Mouse (Mus musculus) induced T-regulatory cell, adult 2 months (primary cell): Measurements from ENCODE around the gene Dpp6.

Experiments
- DNase-seq: peaks from one replicate; pipeline ENCODE4 v3.0.0-alpha.2; 2012; ENCODE audit warnings: low read depth

Dpp6 gene

DNA sequence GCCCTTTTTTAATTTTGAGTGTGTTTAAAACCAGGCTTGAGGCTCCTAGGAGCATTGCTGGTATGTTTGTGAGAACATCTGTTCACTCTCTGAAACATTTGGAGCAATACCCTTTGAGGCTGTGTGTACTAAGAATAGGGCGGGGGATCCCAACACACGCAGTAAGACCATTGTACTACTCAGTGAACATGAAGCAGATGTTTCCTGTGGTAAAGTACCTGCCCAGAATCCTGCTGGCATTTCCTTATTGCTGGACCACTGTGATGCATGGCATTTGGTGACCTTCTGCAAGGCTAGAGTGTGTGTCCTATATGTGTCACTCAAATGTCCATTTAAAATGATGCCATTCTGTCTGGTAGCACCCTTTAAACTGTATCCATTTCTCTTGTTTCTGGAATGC lies 854.5 kb downstream of the Dpp6 start:
- no peak for DNase-seq

DNA sequence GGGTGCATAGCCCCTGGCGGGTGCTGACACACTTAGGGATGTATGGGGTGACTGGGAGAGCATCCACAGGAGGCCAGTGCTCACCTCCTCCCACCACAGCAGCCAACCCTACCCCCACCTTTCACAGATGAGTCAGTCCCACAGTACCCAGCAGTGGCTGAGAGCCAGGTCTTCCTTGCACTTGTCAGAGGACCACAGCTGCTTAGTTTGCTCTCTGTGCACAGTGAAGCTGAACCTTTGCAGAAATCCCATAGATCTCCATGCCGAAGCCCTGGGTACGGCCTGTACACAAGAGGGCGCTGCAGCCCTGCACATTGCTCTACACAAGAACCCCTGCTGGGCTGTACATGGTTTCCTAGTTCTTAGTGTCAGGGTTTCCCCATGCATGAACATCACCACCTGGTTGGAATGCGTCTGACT lies 860.3 kb downstream of the Dpp6 start:
- no peak for DNase-seq

GRCm38 (mm10) chr5:27679151-27679550 lies 862.1 kb downstream of the Dpp6 start:
- DNase-seq = no peak

- DNase-seq = peak; percentile 17
Observed at GRCm38 (mm10) chr5:27680476-27680875, 863.5 kb downstream of the Dpp6 start.

- DNase-seq = no peak
Observed at GRCm38 (mm10) chr5:27685162-27685561, 868.2 kb downstream of the Dpp6 start.

DNA sequence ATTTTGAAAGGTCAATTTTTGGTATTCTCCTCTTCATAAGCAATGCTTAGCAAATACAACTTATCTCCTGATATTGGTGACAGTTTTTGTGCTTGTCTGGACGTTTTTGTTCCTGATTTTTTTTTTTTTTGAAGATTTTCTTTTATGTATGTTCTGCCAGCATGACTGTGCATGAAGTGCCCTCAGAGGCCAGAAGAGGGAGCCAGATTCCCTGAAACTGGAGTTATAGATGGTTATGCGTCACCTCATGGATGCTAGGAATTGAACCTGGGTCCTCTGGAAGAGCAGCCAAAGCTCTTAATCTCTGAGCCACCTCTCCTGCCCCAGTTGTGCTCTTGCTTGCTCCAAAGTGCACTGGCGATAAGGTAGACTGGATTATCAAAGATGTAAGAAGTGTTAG lies 868.9 kb downstream of the Dpp6 start:
- no peak for DNase-seq

DNA sequence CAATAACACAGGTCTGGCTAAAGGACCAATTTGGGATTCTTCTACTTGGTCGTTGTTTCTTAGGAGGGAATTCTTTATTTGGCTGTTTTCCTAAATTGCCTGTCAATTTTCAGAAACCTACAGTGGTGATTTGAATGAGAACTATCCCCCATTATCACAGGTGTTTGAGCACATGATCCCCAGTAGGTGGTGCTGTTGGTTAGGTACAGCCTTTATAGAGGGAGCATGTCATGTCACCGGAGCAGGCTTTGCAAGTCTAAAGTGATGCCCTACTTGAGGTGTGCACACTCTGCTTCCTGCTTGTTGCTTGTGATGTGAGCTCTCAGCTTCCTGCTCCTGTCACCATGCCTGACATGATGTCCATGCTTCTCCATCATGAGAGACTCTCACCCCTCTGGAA lies 870.3 kb downstream of the Dpp6 start:
- peak; percentile 1 for DNase-seq

GRCm38 (mm10) chr5:27702482-27702881 lies 885.5 kb downstream of the Dpp6 start:
- DNase-seq = no peak

- DNase-seq = no peak
Observed at GRCm38 (mm10) chr5:27705020-27705419, 888.0 kb downstream of the Dpp6 start.

DNA sequence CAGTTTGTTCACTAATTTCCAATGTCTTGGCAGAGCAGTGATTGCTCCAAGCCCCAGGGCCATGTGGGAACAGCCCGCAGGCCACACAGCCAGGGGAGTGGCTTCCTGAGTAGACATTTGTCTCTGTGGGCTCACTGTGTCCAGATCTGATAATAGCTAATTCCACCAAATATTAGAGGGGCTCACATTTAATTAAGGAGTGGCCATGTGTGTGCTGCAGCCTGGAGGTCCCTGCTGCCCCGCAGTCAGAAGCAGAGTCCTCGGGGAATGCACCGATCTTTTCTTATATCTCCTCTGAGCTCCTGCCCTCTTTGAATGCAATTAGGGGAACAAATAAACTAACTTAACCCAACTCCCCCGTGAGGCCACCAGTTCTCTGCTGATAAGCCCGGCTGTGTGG lies 889.5 kb downstream of the Dpp6 start:
- DNase-seq = no peak

DNA sequence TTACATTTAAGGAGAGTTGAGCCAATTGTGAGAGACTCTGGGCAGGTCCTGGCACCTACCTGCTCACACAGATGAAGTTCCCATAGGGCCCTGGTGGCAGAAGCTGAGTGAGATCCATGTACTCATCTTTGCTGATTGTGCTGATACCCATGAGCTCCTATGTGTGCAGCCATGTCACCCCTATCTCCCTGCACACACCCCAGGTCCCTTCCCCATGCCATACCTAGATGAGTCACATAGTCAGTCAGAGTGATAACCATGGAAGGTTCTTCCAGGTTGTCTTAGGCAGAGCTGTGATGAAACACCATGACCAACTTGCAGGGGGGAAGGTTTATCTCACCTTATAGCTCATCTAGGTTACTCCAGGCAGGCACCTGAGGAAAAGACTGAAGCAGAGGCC lies 890.3 kb downstream of the Dpp6 start:
- no peak for DNase-seq

DNA sequence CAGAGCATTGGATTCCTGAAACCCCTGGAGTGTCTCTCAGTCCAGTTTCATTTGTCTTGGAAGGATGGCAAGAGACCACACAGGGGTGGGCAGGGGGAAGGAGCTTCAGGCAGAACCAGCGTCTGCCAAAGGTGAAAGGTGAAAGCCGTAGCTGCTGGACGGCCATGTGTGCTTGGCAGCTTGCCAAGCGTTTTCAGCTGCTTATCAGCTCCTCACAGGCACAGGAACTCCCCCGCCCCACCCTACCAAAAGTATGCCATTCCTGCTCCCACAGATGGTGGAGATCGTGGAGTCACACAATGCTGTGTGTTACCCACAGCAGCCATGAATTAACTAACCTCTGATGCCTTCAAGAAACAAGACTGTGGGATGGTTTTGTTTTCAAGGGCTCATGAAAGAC lies 891.2 kb downstream of the Dpp6 start:
- DNase-seq = no peak

DNA sequence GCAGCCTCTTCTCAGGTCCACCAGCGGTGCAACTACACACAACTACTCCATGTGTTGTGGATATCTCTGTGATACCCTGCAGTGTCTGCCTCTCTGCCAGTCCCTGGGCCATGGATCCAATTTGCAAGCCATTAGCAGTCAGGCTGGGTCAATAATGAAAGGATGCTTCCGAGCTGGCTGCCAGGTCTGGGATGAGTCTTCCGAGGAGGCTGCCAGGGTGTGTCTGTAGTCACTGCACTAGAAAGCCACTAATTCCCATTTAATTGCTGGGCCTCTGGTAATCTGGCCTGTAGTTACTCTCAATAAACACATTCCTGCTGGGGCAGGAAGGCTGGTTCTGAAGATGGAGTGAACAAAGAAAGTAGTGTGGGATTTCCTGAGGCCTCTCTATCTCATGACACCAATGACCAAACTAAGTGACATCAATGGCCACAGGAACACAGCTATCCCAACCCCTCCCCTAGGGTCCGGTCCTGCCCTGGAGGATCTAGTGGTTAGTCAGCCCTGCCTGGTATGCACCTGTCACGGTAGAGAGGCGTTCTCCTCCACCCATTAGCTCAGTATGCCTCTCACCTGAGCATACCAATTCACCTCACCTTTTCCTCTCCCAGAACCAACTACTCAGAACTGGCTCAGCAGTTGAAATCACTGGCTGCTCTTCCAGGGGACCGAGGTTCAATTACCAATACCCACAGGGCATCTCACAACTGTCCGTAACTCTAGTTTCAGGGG lies 894.6 kb downstream of the Dpp6 start:
- DNase-seq = no peak

DNA sequence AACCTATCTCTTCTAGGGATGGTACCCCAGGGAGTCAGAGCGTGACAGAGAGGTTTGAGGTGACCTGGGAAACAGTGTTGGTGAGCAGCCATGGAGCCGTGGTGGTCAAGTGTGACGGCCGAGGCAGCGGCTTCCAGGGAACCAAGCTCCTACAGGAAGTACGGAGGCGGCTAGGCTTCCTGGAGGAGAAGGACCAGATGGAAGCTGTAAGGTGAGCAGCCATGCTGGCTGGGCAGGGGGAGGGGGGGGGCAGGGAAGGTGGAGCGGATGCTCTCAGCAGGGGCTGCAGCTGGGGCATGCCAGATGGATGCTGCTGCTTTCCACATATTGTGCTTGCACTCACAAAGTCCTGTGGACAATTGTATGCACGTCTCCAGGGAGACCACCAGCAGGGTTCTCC lies 897.4 kb downstream of the Dpp6 start:
- DNase-seq = no peak

DNA sequence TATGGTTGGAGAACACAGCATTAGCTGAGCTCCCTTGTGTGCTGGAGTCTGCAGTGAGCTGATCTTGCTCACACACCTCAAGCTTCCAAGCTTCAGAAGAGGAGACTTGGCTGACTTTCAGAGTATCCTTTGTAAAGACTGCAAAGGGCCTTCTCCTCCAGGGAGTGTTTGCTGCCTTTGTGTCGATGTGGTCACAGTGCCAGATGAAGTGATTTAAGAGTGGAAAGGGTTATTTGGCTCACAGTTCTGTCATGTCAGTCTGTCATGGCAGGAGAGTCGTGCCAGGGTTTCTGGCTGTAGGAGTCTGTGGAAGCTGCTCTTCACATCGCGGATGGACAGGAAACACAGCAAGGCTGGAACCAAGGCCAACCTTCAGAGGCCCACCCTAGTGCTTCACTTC lies 899.0 kb downstream of the Dpp6 start:
- no peak for DNase-seq

GRCm38 (mm10) chr5:27717301-27717700 lies 900.3 kb downstream of the Dpp6 start:
- DNase-seq = no peak

- DNase-seq = no peak
Observed at GRCm38 (mm10) chr5:27719311-27719710, 902.3 kb downstream of the Dpp6 start.

DNA sequence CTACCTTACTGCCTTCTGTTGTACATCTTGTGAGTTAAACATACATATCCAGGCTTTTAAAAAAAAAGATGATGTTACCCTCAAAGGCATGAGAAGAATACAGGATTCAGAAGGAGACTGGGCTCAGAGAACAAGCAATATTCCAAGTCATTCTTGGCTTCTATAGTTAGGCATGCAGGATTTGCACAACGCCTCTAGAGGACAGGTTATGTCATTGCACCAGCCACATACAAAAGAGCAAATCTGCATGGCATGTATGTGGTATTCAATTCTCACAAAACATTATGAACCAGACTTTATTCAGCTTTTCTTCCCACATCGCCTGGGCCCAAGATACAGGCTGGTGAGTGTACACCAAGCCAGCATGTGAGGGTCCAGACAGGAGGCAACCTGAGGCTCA lies 907.5 kb downstream of the Dpp6 start:
- peak; percentile 5 for DNase-seq

- no peak for DNase-seq
Observed at GRCm38 (mm10) chr5:27730666-27731065, 913.7 kb downstream of the Dpp6 start.

GRCm38 (mm10) chr5:27731392-27731791 lies 914.4 kb downstream of the Dpp6 start:
- DNase-seq = no peak

DNA sequence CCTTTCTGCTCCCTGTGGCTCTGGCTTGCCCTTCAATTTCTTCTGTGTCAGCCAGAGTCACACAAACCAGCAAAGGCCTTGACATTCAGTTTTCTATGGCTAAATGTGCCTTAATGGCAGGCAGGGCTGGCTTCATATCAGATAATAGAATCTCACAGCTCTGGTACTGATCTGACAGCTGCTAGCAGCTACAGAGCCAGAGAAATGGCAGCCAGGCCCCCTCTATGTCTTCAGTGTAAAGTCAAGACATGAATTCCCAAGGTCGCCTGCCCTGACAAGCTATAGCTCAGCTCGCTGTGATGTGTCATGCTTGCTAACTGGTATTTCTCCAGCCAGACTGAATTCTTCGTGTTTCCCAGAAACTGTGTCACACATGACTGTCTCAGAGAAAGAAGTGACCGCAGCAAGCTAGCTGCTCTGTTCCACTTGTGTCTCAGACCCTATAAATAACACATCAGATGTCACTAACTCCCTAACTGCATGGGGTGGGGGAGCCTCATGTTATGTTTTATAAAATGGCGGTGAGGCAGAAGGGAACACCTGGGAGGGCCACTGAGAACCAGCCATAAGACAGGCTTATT lies 915.4 kb downstream of the Dpp6 start:
- no peak for DNase-seq

DNA sequence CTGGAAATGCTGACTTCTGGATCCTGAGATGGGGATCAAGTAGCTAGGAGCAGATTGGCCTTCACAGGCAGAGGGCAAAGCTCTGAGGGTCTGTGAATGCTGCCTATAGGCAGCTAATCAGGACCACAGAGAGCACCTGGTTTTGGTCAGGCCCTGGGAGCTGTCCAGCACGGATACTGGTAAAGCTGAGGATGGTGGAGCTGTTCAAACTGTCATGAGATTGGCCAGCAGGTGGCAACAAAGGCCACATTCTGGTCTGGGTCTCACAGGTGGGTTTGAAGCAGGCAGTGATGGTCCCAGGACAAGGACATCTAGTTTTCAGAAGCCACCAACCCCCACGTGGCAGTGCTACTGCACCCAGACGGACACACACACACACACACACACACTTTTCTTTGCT lies 920.2 kb downstream of the Dpp6 start:
- peak; percentile 50 for DNase-seq

- DNase-seq = no peak
Observed at GRCm38 (mm10) chr5:27739216-27739615, 922.2 kb downstream of the Dpp6 start.

- no peak for DNase-seq
Observed at GRCm38 (mm10) chr5:27744944-27745343, 927.9 kb downstream of the Dpp6 start.
